Mouse (Mus musculus) myocyte (in vitro differentiated cells): ENCODE results near the gene Olfml2b. TPM values are rescaled to one million over a fixed set of nuclear protein-coding genes. Genes with fewer than 3 reads are reported as not detected.
A peak's percentile ranks its signal among the peaks of the same experiment; 100 is the strongest.

ENCODE experiments used
- H3K27me3 ChIP-seq: one replicate; pipeline ENCODE4 v1.6.1; 2011; ENCODE audit not compliant: control insufficient read depth, insufficient read depth, insufficient read length
- H3K36me3 ChIP-seq: one replicate; pipeline ENCODE4 v1.6.1; 2011; ENCODE audit not compliant: control insufficient read depth, insufficient read depth
- H3K4me2 ChIP-seq: one replicate; pipeline ENCODE4 v1.6.1; 2011; ENCODE audit warnings: low read depth, control low read depth
- H3K4me3 ChIP-seq: one replicate; pipeline ENCODE4 v1.5.1; 2011; ENCODE audit warnings: mild to moderate bottlenecking, control low read depth, moderate library complexity
- H3K79me2 ChIP-seq: one replicate; pipeline ENCODE4 v1.6.1; 2011; ENCODE audit not compliant: control insufficient read depth, insufficient read depth
- H3ac ChIP-seq: one replicate; pipeline ENCODE4 v1.6.1; 2011; ENCODE audit not compliant: control insufficient read depth, insufficient read length
- CEBPB ChIP-seq: IDR thresholded peaks from 2 replicates; pipeline ENCODE4 v1.6.1; 2011; ENCODE audit warnings: mild to moderate bottlenecking, moderate library complexity; ENCODE audit not compliant: poor library complexity, insufficient read depth, severe bottlenecking
- E2F4 ChIP-seq: IDR thresholded peaks from one replicate; pipeline ENCODE4 v1.6.1; 2011; ENCODE audit warnings: mild to moderate bottlenecking, control low read depth, moderate library complexity; ENCODE audit not compliant: insufficient read depth
- MAX ChIP-seq: IDR thresholded peaks from one replicate; pipeline ENCODE4 v1.6.1; 2011; ENCODE audit warnings: low read depth, mild to moderate bottlenecking, control low read depth
- MYOD1 ChIP-seq, 3 experiments: IDR thresholded peaks; one replicate each; pipeline ENCODE4 v1.6.1; 2011; ENCODE audit warnings: control low read depth in 2 of 3, low read depth in 2 of 3, mild to moderate bottlenecking in 2 of 3, moderate library complexity in 1 of 3; ENCODE audit not compliant: insufficient read length in 2 of 3, control insufficient read depth in 1 of 3
- MYOG ChIP-seq, 3 experiments: IDR thresholded peaks; one replicate each; pipeline ENCODE4 v1.6.1; 2011; ENCODE audit warnings: control low read depth in 2 of 3, low read depth in 2 of 3, mild to moderate bottlenecking in 2 of 3; ENCODE audit not compliant: insufficient read length in 2 of 3, control insufficient read depth in 1 of 3, insufficient read depth in 1 of 3
- POLR2A ChIP-seq: IDR thresholded peaks from one replicate; pipeline ENCODE4 v1.6.1; 2011; ENCODE audit warnings: low read depth, mild to moderate bottlenecking, control low read depth, moderate library complexity; ENCODE audit not compliant: insufficient read length
- POLR2AphosphoS2 ChIP-seq: IDR thresholded peaks from one replicate; pipeline ENCODE4 v1.6.1; 2011; ENCODE audit warnings: low read depth, control low read depth; ENCODE audit not compliant: insufficient read length
- REST ChIP-seq: IDR thresholded peaks from one replicate; pipeline ENCODE4 v1.6.1; 2011; ENCODE audit warnings: mild to moderate bottlenecking, control low read depth, moderate library complexity; ENCODE audit not compliant: insufficient read depth, insufficient read length
- SRF ChIP-seq: IDR thresholded peaks from one replicate; pipeline ENCODE4 v1.6.1; 2011; ENCODE audit warnings: low read depth; ENCODE audit not compliant: control insufficient read depth, insufficient read length
- TCF12 ChIP-seq: IDR thresholded peaks from one replicate; pipeline ENCODE4 v1.6.1; 2011; ENCODE audit warnings: mild to moderate bottlenecking, control low read depth; ENCODE audit not compliant: poor library complexity, insufficient read depth, severe bottlenecking
- TCF3 ChIP-seq: IDR thresholded peaks from one replicate; pipeline ENCODE4 v1.6.1; 2011; ENCODE audit warnings: low read depth, control low read depth; ENCODE audit not compliant: insufficient read length
- USF1 ChIP-seq: IDR thresholded peaks from one replicate; pipeline ENCODE4 v1.6.1; 2011; ENCODE audit warnings: low read depth, mild to moderate bottlenecking, control low read depth, moderate library complexity
- polyA plus RNA-seq: library from polyadenylated mRNA; unstranded; fragments of >200 nt; fragmentation: generic; extraction: Trizol; gene quantifications from one replicate; pipeline ENCODE4 v1.2.1, GENCODE M21; 2012; ENCODE audit warnings: missing spikeins

Olfml2b gene
- polyA plus RNA-seq, 1 experiment = 69.0 TPM

GRCm38 (mm10) chr1:170630489-170630888 lies 13.8 kb upstream of the Olfml2b start:
- H3ac ChIP-seq = no peak overlapping the region
- no peak overlapping the region for H3K4me2 ChIP-seq
- H3K36me3 ChIP-seq = no peaks in the 10 kb centered on the region
- H3K4me3 ChIP-seq = no peak overlapping the region
- TF ChIP-seq POLR2A (no peak), USF1 (no peak), REST (no peak), SRF (no peak), E2F4 (no peak), MYOG (IDR thresholded peaks at IDR 0.05; ENCODE audit: control insufficient read depth in 1 of 3, insufficient read depth in 1 of 3, insufficient read length in 2 of 3, low read depth in 2 of 3) (no peak), POLR2AphosphoS2 (no peak), TCF3 (no peak), MYOD1 (IDR thresholded peaks at IDR 0.05; ENCODE audit: control insufficient read depth in 1 of 3, insufficient read length in 2 of 3, low read depth in 2 of 3) (no peak), TCF12 (no peak), CEBPB (no peak), MAX (no peak)
- no peaks in the 10 kb centered on the region for H3K27me3 ChIP-seq
- no peaks in the 10 kb centered on the region for H3K79me2 ChIP-seq

- TF ChIP-seq MAX = no peak
- no peak for TF ChIP-seq E2F4
- no peak for TF ChIP-seq TCF3
- no peak for TF ChIP-seq USF1
- TF ChIP-seq MYOD1 (IDR thresholded peaks at IDR 0.05; ENCODE audit: control insufficient read depth in 1 of 3, insufficient read length in 2 of 3, low read depth in 2 of 3) = no peak
- no peak for TF ChIP-seq TCF12
- no peak for TF ChIP-seq POLR2A
- TF ChIP-seq POLR2AphosphoS2 = no peak
- TF ChIP-seq MYOG (IDR thresholded peaks at IDR 0.05; ENCODE audit: control insufficient read depth in 1 of 3, insufficient read depth in 1 of 3, insufficient read length in 2 of 3, low read depth in 2 of 3) = no peak
- no peak for TF ChIP-seq CEBPB
- no peak for TF ChIP-seq REST
- TF ChIP-seq SRF = no peak
- Histone ChIP-seq H3K36me3 (no peaks in the 10 kb centered on the region), H3K79me2 (no peaks in the 10 kb centered on the region), H3K4me3 (no peak overlapping the region), H3ac (no peak overlapping the region), H3K4me2 (no peak overlapping the region), H3K27me3 (no peaks in the 10 kb centered on the region)
Measured at GRCm38 (mm10) chr1:170631571-170631970, 12.8 kb upstream of the Olfml2b start.

- no peaks in the 10 kb centered on the region for H3K36me3 ChIP-seq
- TF ChIP-seq MYOD1 (IDR thresholded peaks at IDR 0.05; ENCODE audit: control insufficient read depth in 1 of 3, insufficient read length in 2 of 3, low read depth in 2 of 3) = peak in 2 of 3 experiments; percentile 11 to 40
- TF ChIP-seq TCF3 = no peak
- H3K79me2 ChIP-seq = no peaks in the 10 kb centered on the region
- no peaks in the 10 kb centered on the region for H3K27me3 ChIP-seq
- H3ac ChIP-seq = no peak overlapping the region
- H3K4me3 ChIP-seq = no peak overlapping the region
- H3K4me2 ChIP-seq = no peak overlapping the region
Measured at GRCm38 (mm10) chr1:170632385-170632784, 11.9 kb upstream of the Olfml2b start.

- no peak overlapping the region for H3K4me2 ChIP-seq
- H3ac ChIP-seq = no peak overlapping the region
- no peaks in the 10 kb centered on the region for H3K27me3 ChIP-seq
- no peak overlapping the region for H3K4me3 ChIP-seq
- H3K36me3 ChIP-seq = no peaks in the 10 kb centered on the region
- TF ChIP-seq MYOD1 (IDR thresholded peaks at IDR 0.05; ENCODE audit: control insufficient read depth in 1 of 3, insufficient read length in 2 of 3, low read depth in 2 of 3) (no peak), MAX (no peak), REST (no peak), MYOG (IDR thresholded peaks at IDR 0.05; ENCODE audit: control insufficient read depth in 1 of 3, insufficient read depth in 1 of 3, insufficient read length in 2 of 3, low read depth in 2 of 3) (no peak), TCF3 (no peak), POLR2A (no peak), SRF (no peak), POLR2AphosphoS2 (no peak)
- H3K79me2 ChIP-seq = no peaks in the 10 kb centered on the region
Measured at GRCm38 (mm10) chr1:170632856-170633255, 11.5 kb upstream of the Olfml2b start.

- H3K4me3 ChIP-seq = no peak overlapping the region
- H3K79me2 ChIP-seq = no peaks in the 10 kb centered on the region
- H3K27me3 ChIP-seq = no peaks in the 10 kb centered on the region
- no peak overlapping the region for H3K4me2 ChIP-seq
- TF ChIP-seq USF1 (no peak), POLR2AphosphoS2 (no peak), POLR2A (no peak), SRF (no peak), CEBPB (no peak), MAX (no peak)
- no peaks in the 10 kb centered on the region for H3K36me3 ChIP-seq
- H3ac ChIP-seq = no peak overlapping the region
Measured at GRCm38 (mm10) chr1:170638941-170639340, 5.4 kb upstream of the Olfml2b start.
